Mouse (Mus musculus): ENCODE data around the gene Zfp467. TPM values are rescaled to one million over a fixed set of nuclear protein-coding genes. Genes with fewer than 3 reads are reported as not detected.

The Zfp467 gene
- polyA plus RNA-seq, 1 experiment from 2014 or later: 22.0 TPM

DNA sequence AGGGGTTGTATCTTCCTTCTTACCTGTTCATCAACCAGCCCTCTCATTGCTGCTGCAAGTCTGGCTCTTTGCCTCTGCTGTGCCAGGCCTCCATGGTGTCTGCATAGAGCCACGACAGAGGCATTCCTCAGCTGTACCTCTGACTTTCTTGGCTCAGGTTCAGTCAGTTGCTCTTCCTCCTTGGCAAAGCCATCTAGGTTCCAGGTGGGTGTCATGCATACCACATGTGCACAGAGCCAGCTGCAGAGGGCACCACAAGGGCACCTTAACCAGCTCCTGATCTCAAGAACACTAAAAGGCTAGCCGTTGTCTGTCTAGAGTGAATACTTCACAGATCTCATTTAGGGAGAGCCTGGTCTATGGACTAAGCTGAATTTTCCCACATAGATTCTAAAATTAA lies 29.1 kb downstream of the Zfp467 start:
- Histone ChIP-seq H3K9me3 (no peaks in the 10 kb centered on the region), H3K4me3 (no peak overlapping the region), H3K27me3 (no peaks in the 10 kb centered on the region), H3K9ac (no peak overlapping the region), H3K4me2 (no peak overlapping the region), H3K27ac (no peak overlapping the region), H3K4me1 (0 out of 2 replicates have a peak, but pooled peaks cover 4% of the 10 kb centered on the region), H3K36me3 (peaks cover 57% of the 10 kb centered on the region)
- 70% methylated on average over 2 of the region's 2 CpGs for WGBS
- ATAC-seq (ENCODE audit: borderline replicate concordance, extremely low read depth, low FRiP score, low TSS enrichment): no peak

DNA sequence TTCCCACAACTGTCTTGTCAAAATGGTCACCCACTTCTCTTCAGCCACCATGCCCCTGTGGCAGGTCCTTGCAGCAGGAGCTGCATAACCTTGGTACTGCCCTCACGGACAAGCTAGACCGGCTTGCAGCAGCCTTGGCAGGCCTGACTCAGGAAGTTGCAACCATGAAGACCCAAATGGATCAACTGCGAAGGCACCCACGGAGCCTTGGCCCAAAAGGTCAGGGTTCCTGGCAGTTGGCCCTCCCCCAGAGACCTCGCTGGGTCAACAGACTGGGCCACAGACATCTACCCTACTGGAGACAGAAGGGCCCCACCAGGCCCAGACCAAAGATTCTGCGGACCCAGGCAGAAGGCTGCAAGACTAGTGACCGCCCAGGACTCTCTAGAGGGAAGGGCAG lies 30.0 kb downstream of the Zfp467 start:
- Histone ChIP-seq H3K27me3 (no peaks in the 10 kb centered on the region), H3K27ac (no peak overlapping the region), H3K36me3 (peaks cover 65% of the 10 kb centered on the region), H3K9me3 (no peaks in the 10 kb centered on the region), H3K4me3 (no peak overlapping the region), H3K9ac (no peak overlapping the region), H3K4me2 (no peak overlapping the region), H3K4me1 (0 out of 2 replicates have a peak, but pooled peaks cover 2% of the 10 kb centered on the region)
- 90% methylated on average over 7 of the region's 7 CpGs for WGBS
- 0 out of 2 replicates have a peak, but pooled peaks have one; percentile 10 for ATAC-seq (ENCODE audit: borderline replicate concordance, extremely low read depth, low FRiP score, low TSS enrichment)

DNA sequence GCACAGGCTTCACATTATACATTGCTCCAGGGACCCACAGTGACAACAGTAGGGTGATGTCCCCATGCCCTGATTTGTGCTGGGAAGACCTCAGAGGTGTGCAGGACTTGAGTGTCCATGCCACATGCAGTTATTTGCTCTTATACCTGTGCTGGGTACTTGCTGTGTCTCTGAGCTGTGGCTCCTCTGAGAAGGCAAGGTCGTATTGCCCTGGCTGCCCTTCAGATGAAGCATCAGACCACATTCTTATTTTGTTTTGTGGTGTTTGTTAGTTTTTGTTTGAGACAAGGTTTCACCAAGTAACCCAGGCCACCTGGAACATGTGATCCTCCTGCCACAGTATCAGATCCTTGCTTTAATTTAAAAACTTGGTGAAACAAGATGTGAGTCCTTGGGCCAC lies 30.7 kb downstream of the Zfp467 start:
- no peaks in the 10 kb centered on the region for H3K4me1 ChIP-seq
- no peak overlapping the region for H3K9ac ChIP-seq
- 93% methylated on average over 1 of the region's 1 CpGs for WGBS
- no peak for ATAC-seq (ENCODE audit: borderline replicate concordance, extremely low read depth, low FRiP score, low TSS enrichment)
- H3K9me3 ChIP-seq: no peaks in the 10 kb centered on the region
- no peak overlapping the region for H3K4me3 ChIP-seq
- H3K4me2 ChIP-seq: no peak overlapping the region
- H3K27ac ChIP-seq: no peak overlapping the region
- peaks cover 72% of the 10 kb centered on the region for H3K36me3 ChIP-seq
- no peaks in the 10 kb centered on the region for H3K27me3 ChIP-seq

DNA sequence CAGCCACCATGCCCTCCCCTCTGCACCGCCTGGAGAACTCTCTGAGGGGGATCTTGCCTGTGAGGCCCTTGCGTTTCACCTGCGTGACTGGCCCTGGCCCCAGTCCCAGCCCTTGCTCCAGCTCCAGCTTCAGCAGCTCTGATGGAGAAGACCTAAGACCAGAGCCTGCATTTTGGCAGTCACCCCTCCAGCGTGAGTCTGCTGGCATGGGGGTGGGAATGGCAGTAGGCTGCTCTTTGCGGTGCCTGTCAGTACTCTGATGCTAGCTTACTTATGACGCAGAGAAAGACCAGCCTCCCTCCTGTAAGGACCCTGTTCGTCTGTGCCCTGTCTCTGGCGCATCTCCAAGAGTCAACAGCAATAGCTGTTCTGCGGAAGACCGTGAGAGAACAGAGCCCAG lies 32.5 kb downstream of the Zfp467 start:
- H3K4me2 ChIP-seq: no peak overlapping the region
- no peak overlapping the region for H3K27ac ChIP-seq
- no peak overlapping the region for H3K9ac ChIP-seq
- 80% methylated on average over 10 of the region's 10 CpGs for WGBS
- no peak overlapping the region for H3K4me3 ChIP-seq
- H3K27me3 ChIP-seq: no peaks in the 10 kb centered on the region
- H3K36me3 ChIP-seq: peaks cover 90% of the 10 kb centered on the region
- no peaks in the 10 kb centered on the region for H3K4me1 ChIP-seq
- no peaks in the 10 kb centered on the region for H3K9me3 ChIP-seq
- ATAC-seq (ENCODE audit: borderline replicate concordance, extremely low read depth, low FRiP score, low TSS enrichment): no peak

DNA sequence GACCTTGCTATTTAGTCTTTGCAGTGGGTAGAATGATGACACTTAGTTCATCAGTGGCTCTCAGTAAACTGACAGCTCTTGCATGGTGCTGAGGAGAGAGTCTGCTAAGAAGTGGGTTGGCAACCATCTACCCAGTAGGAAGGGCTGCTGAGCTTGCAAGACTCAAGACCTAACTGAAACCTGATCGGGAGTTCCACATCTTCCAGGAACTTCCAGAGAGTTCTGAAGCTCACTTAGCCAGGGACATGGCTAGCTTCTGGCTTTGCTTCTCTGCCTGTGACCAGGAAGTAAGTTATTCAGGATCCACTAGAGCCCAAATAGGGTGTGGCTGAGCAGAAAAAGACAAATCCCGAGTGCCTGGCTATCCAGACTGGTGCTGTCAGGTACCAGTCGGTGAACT lies 33.0 kb downstream of the Zfp467 start:
- WGBS: 80% methylated on average over 3 of the region's 3 CpGs
- no peak for ATAC-seq (ENCODE audit: borderline replicate concordance, extremely low read depth, low FRiP score, low TSS enrichment)
- H3K4me1 ChIP-seq: no peaks in the 10 kb centered on the region

DNA sequence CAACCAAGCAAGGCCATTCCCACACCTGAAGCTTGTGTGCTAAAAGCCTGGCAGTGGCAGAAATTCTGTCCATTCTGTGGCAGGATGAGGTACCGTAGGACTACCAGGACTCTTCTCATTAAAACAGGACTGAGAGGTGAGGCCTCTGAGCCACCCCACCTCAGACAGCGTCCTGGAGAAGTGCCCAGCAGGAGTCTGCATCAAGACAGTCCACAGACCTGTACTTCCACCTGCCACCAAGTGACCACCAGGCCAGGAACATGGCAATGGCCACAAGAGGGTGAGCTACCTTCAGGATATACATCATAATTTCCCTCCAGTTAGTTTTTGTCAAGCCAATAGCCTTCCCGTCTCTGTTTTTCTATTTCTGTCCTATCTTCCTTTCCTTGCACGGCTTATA lies 33.5 kb downstream of the Zfp467 start:
- WGBS: 81% methylated on average over 4 of the region's 4 CpGs
- ATAC-seq (ENCODE audit: borderline replicate concordance, extremely low read depth, low FRiP score, low TSS enrichment): no peak
- Histone ChIP-seq H3K4me3 (no peak overlapping the region), H3K27me3 (no peaks in the 10 kb centered on the region), H3K27ac (no peak overlapping the region), H3K9ac (no peak overlapping the region), H3K4me1 (no peaks in the 10 kb centered on the region), H3K4me2 (no peak overlapping the region), H3K36me3 (peaks cover 95% of the 10 kb centered on the region), H3K9me3 (no peaks in the 10 kb centered on the region)

More for the DNA sequence above, 33.0 kb downstream of the Zfp467 start:
- Histone ChIP-seq H3K4me2 (no peak overlapping the region), H3K9ac (no peak overlapping the region), H3K27me3 (no peaks in the 10 kb centered on the region), H3K4me3 (no peak overlapping the region), H3K36me3 (peaks cover 94% of the 10 kb centered on the region), H3K9me3 (no peaks in the 10 kb centered on the region), H3K27ac (no peak overlapping the region)

DNA sequence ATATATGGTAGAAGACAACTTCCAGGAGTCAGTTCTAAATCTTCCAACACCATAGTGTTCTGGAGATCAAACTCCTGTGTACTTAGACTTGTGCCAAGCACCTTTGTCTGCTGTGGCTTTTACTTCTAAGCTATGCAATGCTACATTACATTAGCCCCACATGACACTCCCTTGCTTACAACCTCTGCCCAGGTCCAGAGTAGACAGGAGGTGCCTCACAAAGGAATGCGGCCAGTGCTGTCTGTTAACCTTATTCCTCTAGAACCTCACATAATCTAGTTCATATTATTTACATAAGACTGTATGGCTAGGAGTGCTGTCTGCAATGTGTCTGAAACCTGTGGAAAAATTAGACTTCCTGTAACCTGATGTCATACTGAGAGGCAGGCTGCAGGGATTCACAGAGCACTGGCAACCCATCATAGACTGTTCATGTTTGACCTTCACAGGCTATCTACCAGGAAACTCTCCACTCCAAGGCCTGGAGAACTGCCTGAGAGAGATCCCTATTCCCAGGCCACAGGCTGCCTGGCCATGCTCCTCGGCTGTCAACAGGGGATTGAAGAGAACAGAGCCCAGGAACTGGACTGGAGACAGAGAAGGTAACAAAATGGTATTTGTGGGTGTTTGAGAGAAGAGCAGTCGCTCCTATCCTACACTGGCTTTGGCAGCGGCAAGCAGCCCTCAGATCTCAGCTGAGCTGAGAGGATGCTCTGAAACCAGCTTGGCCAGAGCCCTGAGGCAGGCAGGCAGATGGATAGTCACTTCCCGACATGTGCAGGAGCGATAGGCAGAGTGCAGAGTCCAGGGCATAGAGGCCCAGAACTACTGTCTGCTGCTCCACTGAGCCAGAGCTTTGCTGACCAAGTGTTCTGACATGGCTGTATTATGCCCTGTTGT lies 34.2 kb downstream of the Zfp467 start:
- ATAC-seq (ENCODE audit: borderline replicate concordance, extremely low read depth, low FRiP score, low TSS enrichment): no peak
- Histone ChIP-seq H3K9ac (no peak overlapping the region), H3K36me3 (peaks cover 95% of the 10 kb centered on the region), H3K27ac (no peak overlapping the region), H3K4me3 (no peak overlapping the region), H3K27me3 (no peaks in the 10 kb centered on the region), H3K9me3 (no peaks in the 10 kb centered on the region), H3K4me1 (no peaks in the 10 kb centered on the region), H3K4me2 (no peak overlapping the region)
- WGBS: 86% methylated on average over 6 of the region's 6 CpGs

DNA sequence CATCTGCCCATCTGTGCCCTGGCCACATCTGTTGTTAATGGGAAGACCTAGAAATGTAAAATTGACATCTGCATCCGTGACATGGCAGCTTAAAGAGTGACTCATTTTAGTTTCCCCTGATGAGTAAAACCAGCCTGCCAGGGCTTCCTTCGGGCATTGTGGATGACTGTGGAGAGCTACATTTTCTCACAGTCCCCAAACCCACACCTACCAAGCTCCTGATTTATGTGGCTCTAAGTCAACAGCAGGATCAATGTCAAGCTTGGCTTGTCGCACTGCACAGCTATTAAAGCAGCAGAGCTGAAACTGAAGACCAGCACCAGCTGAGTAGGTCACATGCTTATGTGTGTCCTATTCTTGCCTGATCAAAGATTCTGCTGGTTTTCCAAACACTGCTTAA lies 35.1 kb downstream of the Zfp467 start:
- no peaks in the 10 kb centered on the region for H3K9me3 ChIP-seq
- ATAC-seq (ENCODE audit: borderline replicate concordance, extremely low read depth, low FRiP score, low TSS enrichment): no peak
- no peaks in the 10 kb centered on the region for H3K4me1 ChIP-seq
- no peak overlapping the region for H3K4me3 ChIP-seq
- H3K27ac ChIP-seq: no peak overlapping the region
- no peak overlapping the region for H3K9ac ChIP-seq
- H3K36me3 ChIP-seq: peaks cover 94% of the 10 kb centered on the region
- H3K4me2 ChIP-seq: no peak overlapping the region
- WGBS: 83% methylated on average over 3 of the region's 3 CpGs
- H3K27me3 ChIP-seq: no peaks in the 10 kb centered on the region

DNA sequence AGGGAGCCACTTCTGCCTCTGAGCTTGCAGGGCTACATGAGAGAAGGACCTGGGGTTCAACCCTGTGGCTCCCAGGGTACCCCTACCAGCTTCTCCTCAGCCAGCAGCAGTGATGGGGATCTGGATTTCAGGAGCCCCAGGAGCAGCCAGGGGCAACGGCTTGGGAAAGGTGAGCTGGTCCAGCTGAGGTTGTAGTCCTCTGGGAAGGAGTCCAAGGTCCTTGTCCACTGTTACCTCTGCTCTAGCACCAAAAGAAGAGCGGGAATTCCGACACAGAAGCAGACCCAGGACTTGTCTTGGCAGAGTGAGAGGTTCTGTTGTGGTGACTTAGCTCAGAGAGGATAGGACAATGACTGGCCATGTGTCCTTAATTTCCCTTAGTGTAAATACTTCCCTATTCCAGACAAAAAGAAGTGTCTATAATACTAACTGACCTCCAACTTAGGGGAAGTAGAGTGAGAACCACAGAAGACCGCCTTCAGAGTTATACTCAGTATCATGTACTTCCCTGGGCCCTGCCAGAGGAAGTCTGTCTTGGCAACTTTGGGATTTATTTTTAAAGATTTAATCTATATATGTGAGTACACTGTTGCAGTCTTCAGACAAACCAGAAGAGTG lies 35.8 kb downstream of the Zfp467 start:
- no peaks in the 10 kb centered on the region for H3K27me3 ChIP-seq
- H3K36me3 ChIP-seq: peaks cover 91% of the 10 kb centered on the region
- WGBS: 93% methylated on average over 4 of the region's 4 CpGs
- H3K4me2 ChIP-seq: no peak overlapping the region
- H3K27ac ChIP-seq: no peak overlapping the region
- no peaks in the 10 kb centered on the region for H3K4me1 ChIP-seq
- ATAC-seq (ENCODE audit: borderline replicate concordance, extremely low read depth, low FRiP score, low TSS enrichment): no peak
- H3K9me3 ChIP-seq: no peaks in the 10 kb centered on the region
- no peak overlapping the region for H3K9ac ChIP-seq
- no peak overlapping the region for H3K4me3 ChIP-seq

DNA sequence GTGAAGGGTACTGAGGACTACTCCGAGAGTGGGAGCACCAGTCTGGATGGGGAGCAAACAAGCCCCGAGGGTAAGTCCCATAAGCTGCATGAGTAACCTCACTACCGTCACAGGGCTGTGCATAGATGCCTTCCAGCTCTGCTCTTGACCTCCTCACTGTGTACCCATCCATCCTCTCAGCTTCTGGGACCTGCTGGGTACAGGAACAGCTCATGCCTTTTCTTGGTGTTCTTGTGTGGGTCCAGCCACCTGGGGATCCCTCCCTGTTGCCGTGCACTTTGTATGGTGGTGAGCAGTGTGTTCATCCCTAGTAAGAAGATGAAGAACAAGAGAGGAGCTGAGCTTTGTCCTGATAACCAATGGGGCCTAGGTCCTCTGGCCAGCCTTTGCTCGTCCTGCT lies 41.6 kb downstream of the Zfp467 start:
- Histone ChIP-seq H3K27me3 (no peaks in the 10 kb centered on the region), H3K9ac (no peak overlapping the region), H3K4me1 (no peaks in the 10 kb centered on the region), H3K4me2 (no peak overlapping the region), H3K9me3 (no peaks in the 10 kb centered on the region), H3K27ac (no peak overlapping the region), H3K4me3 (no peak overlapping the region), H3K36me3 (peaks cover 49% of the 10 kb centered on the region)
- no peak for ATAC-seq (ENCODE audit: borderline replicate concordance, extremely low read depth, low FRiP score, low TSS enrichment)
- 91% methylated on average over 5 of the region's 5 CpGs for WGBS

DNA sequence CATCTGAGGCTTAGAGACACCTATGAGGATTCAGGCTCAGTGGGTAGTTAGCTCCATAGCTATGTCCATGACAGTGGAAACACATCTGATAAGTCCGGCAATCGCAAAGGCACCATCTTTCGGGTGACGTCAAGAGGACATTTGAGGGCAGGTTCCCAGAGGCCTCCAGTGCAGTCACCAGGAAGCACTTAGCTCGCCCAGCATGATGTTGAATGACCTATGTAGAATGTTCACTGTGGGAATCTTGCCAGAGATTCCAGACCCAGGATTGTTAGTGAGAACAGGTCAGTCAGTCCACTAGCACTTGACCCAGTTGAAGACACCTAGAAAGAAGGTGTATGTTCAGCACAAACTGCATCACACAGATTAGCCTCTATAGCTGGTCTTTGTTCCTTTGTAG lies 45.7 kb downstream of the Zfp467 start:
- 92% methylated on average over 5 of the region's 5 CpGs for WGBS
- Histone ChIP-seq H3K9me3 (no peaks in the 10 kb centered on the region), H3K36me3 (peaks cover 13% of the 10 kb centered on the region; the same call in 1 of the 2 replicates), H3K27ac (no peak overlapping the region), H3K4me1 (peaks cover 16% of the 10 kb centered on the region), H3K4me3 (no peak overlapping the region), H3K27me3 (no peaks in the 10 kb centered on the region), H3K9ac (no peak overlapping the region), H3K4me2 (no peak overlapping the region)
- ATAC-seq (ENCODE audit: borderline replicate concordance, extremely low read depth, low FRiP score, low TSS enrichment): no peak

DNA sequence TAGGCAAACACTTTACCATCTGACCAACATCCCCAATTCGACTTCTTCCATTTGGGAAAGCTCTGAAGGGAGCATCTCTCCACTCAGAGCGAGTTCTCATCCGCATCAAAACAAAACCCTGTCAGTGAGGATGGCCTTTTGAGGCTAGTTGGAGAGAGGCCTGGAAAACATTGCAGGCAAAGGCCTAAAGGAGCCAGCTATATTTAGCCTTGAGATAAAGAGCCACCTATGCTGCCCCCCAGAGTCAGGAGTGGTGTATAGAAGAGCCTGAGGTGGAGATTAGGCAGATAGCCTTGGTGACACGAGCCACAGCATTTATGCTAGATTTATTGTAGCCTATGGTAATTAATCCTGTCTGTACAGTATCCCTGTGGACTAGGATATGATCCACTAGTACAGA lies 48.3 kb downstream of the Zfp467 start:
- Histone ChIP-seq H3K9me3 (no peaks in the 10 kb centered on the region), H3K4me1 (peaks cover 16% of the 10 kb centered on the region), H3K36me3 (no peaks in the 10 kb centered on the region), H3K4me2 (peak overlapping the region; percentile 87; the same call in 1 of the 2 replicates), H3K27me3 (no peaks in the 10 kb centered on the region), H3K4me3 (no peak overlapping the region; the same call in 1 of the 2 replicates), H3K27ac (no peak overlapping the region), H3K9ac (no peak overlapping the region)
- no peak for ATAC-seq (ENCODE audit: borderline replicate concordance, extremely low read depth, low FRiP score, low TSS enrichment)
- 61% methylated on average over 4 of the region's 4 CpGs for WGBS
